Mouse (Mus musculus) liver, postnatal 0 days (tissue): ENCODE data around the gene Cntn1. TPM values are rescaled to one million over a fixed set of nuclear protein-coding genes. Genes with fewer than 3 reads are reported as not detected.

ENCODE experiments used
- ATAC-seq: fragments of 200-750 bp; cut with Nextera tagmentation; 2 replicates; pipeline ENCODE4 v1.8.0; 2017; ENCODE audit warnings: mild to moderate bottlenecking, moderate library complexity
- DNase-seq: peaks from one replicate; pipeline ENCODE4 v3.0.0-alpha.2; 2016
- H3K27ac ChIP-seq: fragments of 300-500 bp; sonication (generic); 2 replicates; pipeline ENCODE4 v1.5.1; 2014; ENCODE audit warnings: antibody characterized with exemption, moderate library complexity, mild to moderate bottlenecking, low read depth
- H3K27me3 ChIP-seq: fragments of 300-500 bp; sonication (generic); 2 replicates; pipeline ENCODE4 v1.6.1; 2014; ENCODE audit warnings: low read length, control low read depth, mixed read lengths; ENCODE audit not compliant: insufficient read depth
- H3K36me3 ChIP-seq: fragments of 300-500 bp; sonication (generic); replicated peaks from 2 replicates; pipeline ENCODE4 v1.6.1; 2014; ENCODE audit warnings: mild to moderate bottlenecking, control low read depth, low read length, moderate library complexity, mixed read lengths; ENCODE audit not compliant: insufficient read depth
- H3K4me1 ChIP-seq: fragments of 300-500 bp; sonication (generic); 2 replicates; pipeline ENCODE4 v1.6.1; 2014; ENCODE audit warnings: antibody characterized with exemption, mild to moderate bottlenecking, control low read depth; ENCODE audit not compliant: insufficient read depth
- H3K4me2 ChIP-seq: fragments of 300-500 bp; sonication (generic); 2 replicates; pipeline ENCODE4 v1.6.1; 2014; ENCODE audit warnings: low read depth, mild to moderate bottlenecking, low read length, moderate library complexity, mixed read lengths
- H3K4me3 ChIP-seq: fragments of 300-500 bp; sonication (generic); 2 replicates; pipeline ENCODE4 v1.5.1; 2014; ENCODE audit warnings: low read depth, low read length
- H3K9ac ChIP-seq: fragments of 300-500 bp; sonication (generic); replicated peaks from 2 replicates; pipeline ENCODE4 v1.6.1; 2014; ENCODE audit warnings: mild to moderate bottlenecking, moderate library complexity
- H3K9me3 ChIP-seq: fragments of 300-500 bp; sonication (generic); 2 replicates; pipeline ENCODE4 v1.6.1; 2016; ENCODE audit warnings: mild to moderate bottlenecking, control low read depth, low read length, mixed read lengths
- CTCF ChIP-seq: sonication (generic); IDR thresholded peaks from 2 replicates; pipeline ENCODE4 v1.5.1; 2016; ENCODE audit warnings: antibody characterized with exemption, low read depth
- EP300 ChIP-seq: IDR thresholded peaks from 2 replicates; pipeline ENCODE4 v1.6.1; 2016; ENCODE audit warnings: antibody characterized with exemption, low read depth, mild to moderate bottlenecking
- WGBS: fragments of 180-500 bp; shearing (Covaris S2); extraction: QIAGEN DNeasy Blood & Tissue Kit; methylation state at CpG from one replicate; pipeline ENCODE4 v1.1.7; 2014; ENCODE audit not compliant: insufficient replicate concordance; 5-methylcytosine and 5-hydroxymethylcytosine counted together
- polyA plus RNA-seq: library from polyadenylated mRNA; unstranded; fragments of >200 nt; fragmentation: Nextera tagmentation; extraction: Ambion mirVana; gene quantifications from 2 replicates; pipeline ENCODE4 v1.2.1, GENCODE M21; 2015

Gene Cntn1
- polyA plus RNA-seq, 1 experiment from 2014 or later = not detected

DNA sequence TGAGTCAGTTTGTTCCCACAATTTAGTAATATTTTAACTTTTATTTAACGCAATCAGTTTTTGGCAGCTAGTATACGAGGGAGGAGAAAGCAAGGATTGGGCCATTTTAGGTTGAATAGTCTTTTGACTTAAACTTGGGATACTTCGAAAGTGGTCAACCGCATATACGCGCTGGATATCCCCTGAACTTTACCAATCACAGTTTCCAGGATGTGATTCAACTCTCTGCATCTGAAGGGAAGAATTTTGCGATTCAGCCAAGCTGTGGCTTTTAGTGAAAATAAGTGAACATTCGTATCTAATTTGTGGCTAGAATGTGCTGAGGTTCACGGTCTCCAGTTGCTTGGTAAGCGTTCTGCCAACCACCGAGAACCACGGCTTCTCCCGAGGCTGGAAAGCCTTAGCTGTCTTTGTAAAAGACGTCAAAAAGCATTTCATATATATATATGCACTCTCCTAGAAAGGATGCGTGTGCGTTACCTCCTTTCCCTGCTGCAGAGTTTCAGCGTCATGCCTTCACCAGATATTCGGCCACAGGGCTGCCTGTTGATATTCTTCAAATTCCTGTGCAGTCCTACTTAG, 217.9 kb downstream of the Cntn1 start:
- Histone ChIP-seq H3K36me3 (no peaks in the 10 kb centered on the region), H3K9ac (no peak overlapping the region), H3K4me3 (no peak overlapping the region), H3K27me3 (no peaks in the 10 kb centered on the region), H3K27ac (no peak overlapping the region), H3K9me3 (no peaks in the 10 kb centered on the region), H3K4me2 (no peak overlapping the region), H3K4me1 (no peaks in the 10 kb centered on the region)
- WGBS = 80% methylated on average over 18 of the region's 18 CpGs
- DNase-seq = no peak
- TF ChIP-seq EP300 = no peak
- TF ChIP-seq CTCF = no peak
- ATAC-seq = no peak

DNA sequence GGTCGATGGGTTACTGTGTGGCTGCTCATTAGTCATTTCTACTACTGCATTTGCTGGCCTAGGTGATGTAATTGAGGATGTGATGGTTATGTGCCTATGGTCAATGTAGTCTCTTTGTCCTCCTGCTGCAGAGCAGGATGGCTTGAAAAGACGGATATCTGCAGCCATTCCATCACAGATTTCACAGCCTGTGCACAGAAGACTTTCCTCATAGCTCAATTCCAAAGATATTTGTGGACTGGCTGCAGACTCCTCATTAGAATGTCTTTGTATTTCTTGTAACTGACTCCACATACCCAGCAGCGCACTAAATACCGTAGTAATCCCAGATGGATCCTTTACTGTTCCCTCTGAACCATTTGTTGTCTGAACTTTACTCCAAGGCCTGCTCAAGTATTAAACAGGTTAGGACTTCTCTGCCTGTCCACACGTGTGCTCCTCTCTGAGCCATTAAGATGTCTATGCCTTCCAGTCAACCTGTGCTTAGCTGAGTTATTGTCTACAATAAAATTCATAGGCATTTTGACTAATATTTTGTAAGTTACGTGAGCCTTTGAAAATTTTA, 220.9 kb downstream of the Cntn1 start:
- no peak for TF ChIP-seq CTCF
- Histone ChIP-seq H3K4me2 (no peak overlapping the region), H3K27me3 (no peaks in the 10 kb centered on the region), H3K9ac (no peak overlapping the region), H3K27ac (no peak overlapping the region), H3K4me3 (no peak overlapping the region), H3K36me3 (no peaks in the 10 kb centered on the region), H3K9me3 (no peaks in the 10 kb centered on the region), H3K4me1 (no peaks in the 10 kb centered on the region)
- DNase-seq (no peak), ATAC-seq (no peak)
- WGBS = 74% methylated on average over 6 of the region's 6 CpGs

DNA sequence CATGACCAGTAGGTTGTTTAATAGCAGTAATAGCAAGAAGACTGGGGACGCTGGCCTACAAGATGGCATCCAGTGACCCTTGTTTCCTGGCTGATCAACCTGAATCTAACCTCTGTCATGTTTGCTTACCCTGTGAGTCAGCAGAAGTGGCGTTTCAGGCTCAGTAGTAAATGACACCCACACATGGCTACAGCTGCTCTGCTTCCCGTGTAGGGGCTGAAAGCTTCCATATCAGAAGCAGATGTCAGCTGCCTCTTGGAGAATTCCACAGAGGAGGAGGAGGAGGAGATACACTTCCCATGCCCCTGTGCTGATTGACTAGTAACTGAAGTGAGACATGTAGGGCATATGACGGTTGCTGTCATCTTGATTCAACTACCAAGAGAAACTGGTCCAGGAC, 225.9 kb downstream of the Cntn1 start:
- no peak overlapping the region for H3K9ac ChIP-seq
- no peaks in the 10 kb centered on the region for H3K27me3 ChIP-seq
- ATAC-seq (no peak), DNase-seq (no peak)
- H3K9me3 ChIP-seq = no peaks in the 10 kb centered on the region
- 46% methylated on average over 4 of the region's 4 CpGs for WGBS
- TF ChIP-seq EP300 (no peak), CTCF (no peak)
- no peaks in the 10 kb centered on the region for H3K36me3 ChIP-seq
- H3K27ac ChIP-seq = no peak overlapping the region
- H3K4me1 ChIP-seq = no peaks in the 10 kb centered on the region
- H3K4me3 ChIP-seq = no peak overlapping the region
- H3K4me2 ChIP-seq = no peak overlapping the region

DNA sequence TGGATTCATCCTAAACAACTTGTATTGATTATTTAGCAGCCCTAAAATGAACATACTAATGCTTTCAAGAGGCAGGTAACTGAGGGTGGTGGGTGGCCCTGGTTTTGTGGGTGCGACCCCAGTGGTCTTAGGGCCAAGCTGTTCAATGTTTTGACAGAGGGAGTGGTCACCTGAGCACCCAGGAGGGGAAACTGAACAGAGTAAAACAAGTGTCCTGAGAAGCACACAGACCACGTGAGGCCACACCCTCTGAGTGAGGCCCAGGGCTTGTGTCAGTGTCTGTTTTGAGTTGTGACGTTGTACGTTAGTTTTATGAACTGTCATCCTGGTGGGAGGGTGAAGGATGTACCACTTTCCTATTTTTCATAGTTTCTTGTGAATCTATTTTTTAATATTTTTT, 227.0 kb downstream of the Cntn1 start:
- 72% methylated on average over 4 of the region's 4 CpGs for WGBS
- H3K27ac ChIP-seq = no peak overlapping the region
- H3K4me3 ChIP-seq = no peak overlapping the region
- H3K4me2 ChIP-seq = no peak overlapping the region
- no peak for TF ChIP-seq CTCF
- TF ChIP-seq EP300 = no peak
- no peak overlapping the region for H3K9ac ChIP-seq
- no peaks in the 10 kb centered on the region for H3K27me3 ChIP-seq
- no peaks in the 10 kb centered on the region for H3K9me3 ChIP-seq
- H3K4me1 ChIP-seq = no peaks in the 10 kb centered on the region
- ATAC-seq = no peak
- H3K36me3 ChIP-seq = no peaks in the 10 kb centered on the region
- DNase-seq = no peak

DNA sequence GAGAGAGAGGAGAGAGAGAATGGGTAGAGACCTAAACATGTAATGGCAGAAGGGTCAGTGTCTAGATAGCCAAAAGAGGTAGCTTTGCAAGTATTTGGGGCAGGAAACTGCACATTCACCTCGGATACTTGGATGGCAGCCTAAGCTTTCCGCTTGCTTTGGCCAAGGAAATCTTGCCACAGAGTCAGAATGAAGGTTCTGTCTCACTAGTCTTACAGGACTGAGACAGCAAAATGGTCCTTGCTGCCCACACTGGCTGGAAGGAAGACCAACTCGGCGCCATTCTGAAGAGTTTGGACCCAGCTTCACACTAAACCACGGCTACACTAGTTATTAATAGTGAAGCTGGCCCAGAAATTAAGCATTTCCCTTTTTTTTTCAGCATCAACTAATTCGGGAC, 230.0 kb downstream of the Cntn1 start:
- Histone ChIP-seq H3K27me3 (no peaks in the 10 kb centered on the region), H3K9ac (no peak overlapping the region), H3K36me3 (no peaks in the 10 kb centered on the region), H3K27ac (no peak overlapping the region), H3K4me2 (no peak overlapping the region), H3K9me3 (no peaks in the 10 kb centered on the region), H3K4me3 (no peak overlapping the region), H3K4me1 (no peaks in the 10 kb centered on the region)
- ATAC-seq (no peak), DNase-seq (no peak)
- TF ChIP-seq CTCF = no peak
- no peak for TF ChIP-seq EP300
- 71% methylated on average over 6 of the region's 6 CpGs for WGBS

DNA sequence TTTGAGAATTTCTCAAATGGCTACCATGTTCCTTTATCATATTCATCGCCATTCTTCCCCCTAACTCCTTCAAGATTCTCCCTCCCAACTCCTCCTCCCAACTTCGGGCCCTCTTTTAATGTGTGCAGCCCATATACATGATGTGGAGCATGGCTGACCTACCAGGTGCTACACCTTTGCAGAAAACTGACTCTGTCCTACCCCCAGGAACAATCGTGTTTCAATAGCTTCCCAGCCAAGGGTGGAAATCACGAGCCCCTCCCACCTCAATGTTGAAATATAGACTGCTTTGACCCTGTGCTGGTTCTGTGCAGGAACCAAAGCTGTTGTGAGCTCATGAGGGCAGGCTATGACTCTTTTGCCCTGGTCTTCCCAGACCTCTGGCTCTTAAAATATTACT, 236.7 kb downstream of the Cntn1 start:
- ATAC-seq (no peak), DNase-seq (no peak)
- TF ChIP-seq CTCF (no peak), EP300 (no peak)
- Histone ChIP-seq H3K36me3 (no peaks in the 10 kb centered on the region), H3K27me3 (no peaks in the 10 kb centered on the region), H3K27ac (no peak overlapping the region), H3K4me1 (no peaks in the 10 kb centered on the region), H3K4me2 (no peak overlapping the region), H3K9ac (no peak overlapping the region), H3K9me3 (no peaks in the 10 kb centered on the region), H3K4me3 (no peak overlapping the region)
- 68% methylated on average over 4 of the region's 4 CpGs for WGBS

DNA sequence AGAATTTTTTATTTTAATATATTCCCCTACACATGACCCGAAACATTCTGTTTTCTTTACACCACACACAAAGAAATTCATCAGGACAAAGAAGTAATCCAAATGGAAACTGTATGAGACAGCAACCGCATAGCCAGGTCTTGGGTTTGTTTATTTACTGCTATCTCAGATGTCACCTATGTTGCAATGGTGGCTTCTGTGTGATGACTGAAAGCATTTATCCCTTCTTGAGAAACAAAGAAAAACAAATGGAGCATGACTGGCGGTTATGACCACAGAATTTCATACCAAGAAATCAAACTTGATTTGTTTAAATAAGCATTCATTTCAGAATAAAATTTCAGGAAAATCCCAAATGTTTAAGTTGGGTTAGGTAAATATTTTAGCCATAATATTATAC, 245.5 kb downstream of the Cntn1 start:
- Histone ChIP-seq H3K9ac (no peak overlapping the region), H3K4me3 (no peak overlapping the region), H3K4me1 (no peaks in the 10 kb centered on the region), H3K4me2 (no peak overlapping the region), H3K9me3 (no peaks in the 10 kb centered on the region), H3K36me3 (no peaks in the 10 kb centered on the region), H3K27me3 (no peaks in the 10 kb centered on the region), H3K27ac (no peak overlapping the region)
- DNase-seq (no peak), ATAC-seq (no peak)
- TF ChIP-seq EP300 (no peak), CTCF (no peak)
- WGBS = 74% methylated on average over 3 of the region's 3 CpGs
